Mouse (Mus musculus): ENCODE measurements around the gene Gramd1a.

GRCm38 (mm10) chr7:31119556-31119955 is 36.1 kb downstream of the Gramd1a start:
- TF ChIP-seq CTCF (conservative IDR thresholded peaks at IDR 0.05; ENCODE audit: insufficient read depth, insufficient read length, low read depth, low read length): no peak
- no peak for TF ChIP-seq POLR2A (IDR thresholded peaks at IDR 0.05; ENCODE audit: low read depth, low read length)
